Mouse (Mus musculus) MEL (cell line): ENCODE measurements around the gene Dvl2.
A peak's percentile ranks its signal among the peaks of the same experiment; 100 is the strongest.

Experiments
- CTCF ChIP-seq, 3 experiments: IDR thresholded peaks in 2 of 3; conservative IDR thresholded peaks in 1 of 3; 2 replicates each; pipeline ENCODE4 v1.5.1; 2011 to 2012; ENCODE audit warnings: low read length in 3 of 3, low read depth in 2 of 3, mild to moderate bottlenecking in 2 of 3, improper control_type of control experiment in 1 of 3, inconsistent platforms in 1 of 3, mixed read lengths in 1 of 3, moderate library complexity in 1 of 3; ENCODE audit not compliant: control insufficient read depth in 1 of 3, insufficient read depth in 1 of 3, poor library complexity in 1 of 3, severe bottlenecking in 1 of 3
- E2F4 ChIP-seq: IDR thresholded peaks from 2 replicates; pipeline ENCODE4 v1.6.1; 2011; ENCODE audit warnings: low read depth, low read length, improper control_type of control experiment, borderline replicate concordance
- ETS1 ChIP-seq: IDR thresholded peaks from 2 replicates; pipeline ENCODE4 v1.6.1; 2012; ENCODE audit warnings: low read depth, mild to moderate bottlenecking, inconsistent platforms, low read length, improper control_type of control experiment, moderate library complexity
- NRF1 ChIP-seq: IDR thresholded peaks from 2 replicates; pipeline ENCODE4 v1.6.1; 2014; ENCODE audit warnings: low read depth, mild to moderate bottlenecking, inconsistent platforms, low read length, improper control_type of control experiment, moderate library complexity; ENCODE audit not compliant: poor library complexity, insufficient read depth, severe bottlenecking
- USF2 ChIP-seq, 2 experiments: IDR thresholded peaks; 2 replicates each; pipeline ENCODE4 v1.6.1; 2011 to 2012; ENCODE audit warnings: improper control_type of control experiment in 2 of 2, low read length in 2 of 2, borderline replicate concordance in 1 of 2, inconsistent platforms in 1 of 2, low read depth in 1 of 2, mild to moderate bottlenecking in 1 of 2; ENCODE audit not compliant: insufficient read depth in 1 of 2

DNA sequence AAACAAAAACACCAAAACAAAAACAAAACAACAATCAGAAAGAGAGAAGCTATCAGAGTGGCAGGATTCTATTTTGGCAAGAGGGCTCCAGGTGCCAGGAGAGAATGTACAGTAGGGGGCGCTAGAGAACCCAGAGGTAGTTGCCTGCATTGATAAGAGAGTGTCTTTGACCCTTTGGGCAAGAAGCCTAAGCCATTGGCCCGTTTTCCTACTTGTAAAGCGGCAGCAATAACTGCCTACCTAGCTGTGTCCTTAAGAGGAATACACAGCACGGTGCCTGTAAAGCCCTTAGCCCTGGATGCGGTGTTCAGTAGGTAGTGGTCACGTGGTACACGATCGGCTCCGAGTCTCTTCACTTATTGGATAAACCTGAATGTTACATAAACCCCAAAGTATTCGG is 49.4 kb downstream of the Dvl2 start:
- TF ChIP-seq USF2 (IDR thresholded peaks at IDR 0.05; ENCODE audit: borderline replicate concordance in 1 of 2, insufficient read depth in 1 of 2, low read depth in 1 of 2, low read length in 2 of 2), result no peak
- TF ChIP-seq E2F4, result no peak
- TF ChIP-seq CTCF (IDR thresholded peaks at IDR 0.05 in 2 of 3, conservative IDR thresholded peaks at IDR 0.05 in 1 of 3; ENCODE audit: control insufficient read depth in 1 of 3, insufficient read depth in 1 of 3, low read depth in 2 of 3, low read length in 3 of 3, poor library complexity in 1 of 3, severe bottlenecking in 1 of 3), result peak; percentile 60 to 72 (median 61)
- TF ChIP-seq ETS1, result no peak
- no peak for TF ChIP-seq NRF1
